Mouse (Mus musculus) pancreas, adult 10 weeks (tissue): ENCODE measurements around the gene Ramp3. TPM values are rescaled to one million over a fixed set of nuclear protein-coding genes. Genes with fewer than 3 reads are reported as not detected.

ENCODE experiments used
- polyA plus RNA-seq: library from polyadenylated mRNA; stranded (reverse); fragments of 350-450 nt; fragmentation: Illumina TruSeq; extraction: RNeasy Lipid Tissue Mini Kit (QIAGEN cat#74804); gene quantifications from one replicate; pipeline ENCODE4 v1.2.3, GENCODE M21; 2015; ENCODE audit warnings: low read depth, low replicate concordance; ENCODE audit not compliant: insufficient read depth

The Ramp3 gene
- polyA plus RNA-seq = 9.6 TPM

GRCm38 (mm10) chr11:6658271-6658670, at the start of gene Ramp3:
TSS of gene Ramp3 (plus strand) at chr11:6658521.

GRCm38 (mm10) chr11:6625478-6626387, 32.6 kb upstream of the Ramp3 start, which contains the start of gene Tbrg4:
TSS of gene Tbrg4 (minus strand) at chr11:6626067.

GRCm38 (mm10) chr11:6638537-6638936, 19.8 kb upstream of the Ramp3 start, which contains the start of gene Wap:
TSS of gene Wap (minus strand) at chr11:6638637.

Other genes with a start within 250 kb of the Ramp3 start
- gene Ppia, start 243.1 kb upstream of the Ramp3 start, polyA plus RNA-seq = 356 TPM
- 15.6 TPM for gene H2afv, start 214.1 kb upstream of the Ramp3 start, polyA plus RNA-seq
- gene Purb, start 182.6 kb upstream of the Ramp3 start, polyA plus RNA-seq = 6.8 TPM
- 1.3 TPM for gene Myo1g, start 137.6 kb upstream of the Ramp3 start, polyA plus RNA-seq
- 8.1 TPM for gene Ccm2, start 111.6 kb upstream of the Ramp3 start, polyA plus RNA-seq
- 0.17 TPM for gene Nacad, start 52.5 kb upstream of the Ramp3 start, polyA plus RNA-seq
- 10.3 TPM for gene Tbrg4, start 32.5 kb upstream of the Ramp3 start, polyA plus RNA-seq
- not detected for gene Wap, start 19.9 kb upstream of the Ramp3 start, polyA plus RNA-seq
- gene Gm11983, start 179.1 kb downstream of the Ramp3 start, polyA plus RNA-seq = not detected